Mouse (Mus musculus): ENCODE results near the gene Pum1. TPM values are rescaled to one million over a fixed set of nuclear protein-coding genes. Genes with fewer than 3 reads are reported as not detected.

Gene Pum1
- total RNA-seq, 2 experiments from 2014 or later = 40.7 to 43.2 TPM

GRCm38 (mm10) chr4:130787530-130787929 lies 124.4 kb downstream of the Pum1 start:
- DNase-seq (ENCODE audit: low spot score) = no peak

- peak; percentile 81 for DNase-seq (ENCODE audit: low spot score)
These were observed 127.1 kb downstream of the Pum1 start for GRCm38 (mm10) chr4:130790180-130790579.

GRCm38 (mm10) chr4:130791811-130792375 lies 128.8 kb downstream of the Pum1 start:
- DNase-seq (ENCODE audit: low spot score) = no peak

- DNase-seq (ENCODE audit: low spot score) = no peak
These were observed 129.5 kb downstream of the Pum1 start, which contains the start of gene Sdc3 for GRCm38 (mm10) chr4:130792376-130793179. TSS of gene Sdc3 (plus strand) at chr4:130792537.

GRCm38 (mm10) chr4:130793180-130793501 lies 130.0 kb downstream of the Pum1 start:
- no peak for DNase-seq (ENCODE audit: low spot score)

- DNase-seq (ENCODE audit: low spot score) = no peak
These were observed 131.7 kb downstream of the Pum1 start for GRCm38 (mm10) chr4:130794771-130795170.

GRCm38 (mm10) chr4:130795970-130796369 lies 132.8 kb downstream of the Pum1 start:
- DNase-seq (ENCODE audit: low spot score) = no peak

- no peak for DNase-seq (ENCODE audit: low spot score)
These were observed 134.3 kb downstream of the Pum1 start for GRCm38 (mm10) chr4:130797201-130798051.

- no peak for DNase-seq (ENCODE audit: low spot score)
These were observed 135.3 kb downstream of the Pum1 start for GRCm38 (mm10) chr4:130798416-130798815.

GRCm38 (mm10) chr4:130799118-130799517 lies 136.0 kb downstream of the Pum1 start:
- DNase-seq (ENCODE audit: low spot score) = no peak

GRCm38 (mm10) chr4:130799582-130799981 lies 136.5 kb downstream of the Pum1 start:
- DNase-seq (ENCODE audit: low spot score) = no peak

- DNase-seq (ENCODE audit: low spot score) = no peak
These were observed 137.0 kb downstream of the Pum1 start for GRCm38 (mm10) chr4:130800147-130800546.

GRCm38 (mm10) chr4:130801198-130801597 lies 138.1 kb downstream of the Pum1 start:
- no peak for DNase-seq (ENCODE audit: low spot score)

GRCm38 (mm10) chr4:130801624-130802329 lies 138.7 kb downstream of the Pum1 start:
- no peak for DNase-seq (ENCODE audit: low spot score)

GRCm38 (mm10) chr4:130803591-130803990 lies 140.5 kb downstream of the Pum1 start:
- no peak for DNase-seq (ENCODE audit: low spot score)

- no peak for DNase-seq (ENCODE audit: low spot score)
These were observed 141.2 kb downstream of the Pum1 start for GRCm38 (mm10) chr4:130804292-130804691.

- DNase-seq (ENCODE audit: low spot score) = no peak
These were observed 141.7 kb downstream of the Pum1 start for GRCm38 (mm10) chr4:130804771-130805361.

GRCm38 (mm10) chr4:130805746-130806145 lies 142.6 kb downstream of the Pum1 start:
- DNase-seq (ENCODE audit: low spot score) = no peak

- no peak for DNase-seq (ENCODE audit: low spot score)
These were observed 143.6 kb downstream of the Pum1 start for GRCm38 (mm10) chr4:130806746-130807145.

GRCm38 (mm10) chr4:130809784-130810183 lies 146.7 kb downstream of the Pum1 start:
- DNase-seq (ENCODE audit: low spot score) = no peak

GRCm38 (mm10) chr4:130810845-130811244 lies 147.7 kb downstream of the Pum1 start:
- no peak for DNase-seq (ENCODE audit: low spot score)

All from gastrocnemius, adult 18-20 months (tissue).